Mouse (Mus musculus): Measurements from ENCODE around the gene Rnf183. TPM values are rescaled to one million over a fixed set of nuclear protein-coding genes. Genes with fewer than 3 reads are reported as not detected.

The Rnf183 gene
- total and polyA plus RNA-seq, 3 experiments, result 0.15 to 0.25 TPM; not detected in 1

DNA sequence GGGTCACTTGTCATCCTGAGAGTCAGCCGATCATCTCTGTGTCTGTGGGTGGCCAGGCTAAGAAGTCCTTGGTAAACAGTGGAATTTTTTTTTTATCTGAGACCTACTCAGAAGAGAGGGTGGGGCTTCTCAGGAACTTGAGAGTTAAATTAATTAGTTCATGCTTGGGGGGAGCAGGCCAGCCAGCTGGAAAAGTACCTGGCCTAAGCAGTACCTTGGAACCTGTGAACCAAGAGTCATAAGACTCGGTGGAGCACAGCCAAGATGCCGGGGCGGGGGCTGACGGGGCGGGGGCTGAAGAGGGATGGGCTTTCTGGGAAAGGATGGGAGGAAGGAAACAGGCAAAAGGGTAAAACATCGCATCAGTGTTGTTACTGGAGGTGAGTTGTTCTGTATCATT is 2.8 kb upstream of the Rnf183 start:
- no peaks in the 10 kb centered on the region for H3K27me3 ChIP-seq (ENCODE audit: control insufficient read depth in 1 of 2, insufficient read depth in 2 of 2, low read length in 2 of 2)
- H3K79me2 ChIP-seq (ENCODE audit: control insufficient read depth, insufficient read depth, low read length, poor library complexity), result no peaks in the 10 kb centered on the region
- H3K27ac ChIP-seq (ENCODE audit: control insufficient read depth, low read depth, low read length), result no peak overlapping the region
- no peak for TF ChIP-seq ETS1 (IDR thresholded peaks at IDR 0.05; ENCODE audit: low read depth, low read length)
- no peak for TF ChIP-seq NRF1 (IDR thresholded peaks at IDR 0.05; ENCODE audit: insufficient read depth, low read depth, low read length, poor library complexity, severe bottlenecking)
- no peak for TF ChIP-seq RCOR1 (IDR thresholded peaks at IDR 0.05; ENCODE audit: low read depth, low read length)
- TF ChIP-seq SMC3 (IDR thresholded peaks at IDR 0.05; ENCODE audit: low read depth, low read length), result no peak
- TF ChIP-seq ZC3H11A (IDR thresholded peaks at IDR 0.05; ENCODE audit: low read depth, low read length), result no peak
- TF ChIP-seq HCFC1 (IDR thresholded peaks at IDR 0.05; ENCODE audit: low read depth, low read length), result no peak
- TF ChIP-seq MEF2A (IDR thresholded peaks at IDR 0.05; ENCODE audit: extremely low read depth, insufficient replicate concordance, low read depth, low read length, poor library complexity, severe bottlenecking), result no peak
- H3K9me3 ChIP-seq (replicated peaks; ENCODE audit: insufficient read depth, low read length), result no peaks in the 10 kb centered on the region
- no peak overlapping the region for H3K9ac ChIP-seq (ENCODE audit: control insufficient read depth, low read depth, low read length, poor library complexity, severe bottlenecking)
- 0 out of 4 replicates have a peak, but pooled peaks cover 0 to 3% of the 10 kb centered on the region in 2 experiments for H3K4me1 ChIP-seq (ENCODE audit: control insufficient read depth in 1 of 2, insufficient read depth in 2 of 2, low read length in 2 of 2)
- DNase-seq (ENCODE audit: low read depth, low spot score), result no peak
- H3K36me3 ChIP-seq (ENCODE audit: control insufficient read depth in 1 of 2, insufficient read depth in 2 of 2, low read length in 2 of 2), result no peaks in the 10 kb centered on the region
- H3K4me3 ChIP-seq (ENCODE audit: control insufficient read depth in 1 of 2, insufficient read depth in 1 of 2, low read depth in 2 of 2, low read length in 2 of 2), result no peak overlapping the region

DNA sequence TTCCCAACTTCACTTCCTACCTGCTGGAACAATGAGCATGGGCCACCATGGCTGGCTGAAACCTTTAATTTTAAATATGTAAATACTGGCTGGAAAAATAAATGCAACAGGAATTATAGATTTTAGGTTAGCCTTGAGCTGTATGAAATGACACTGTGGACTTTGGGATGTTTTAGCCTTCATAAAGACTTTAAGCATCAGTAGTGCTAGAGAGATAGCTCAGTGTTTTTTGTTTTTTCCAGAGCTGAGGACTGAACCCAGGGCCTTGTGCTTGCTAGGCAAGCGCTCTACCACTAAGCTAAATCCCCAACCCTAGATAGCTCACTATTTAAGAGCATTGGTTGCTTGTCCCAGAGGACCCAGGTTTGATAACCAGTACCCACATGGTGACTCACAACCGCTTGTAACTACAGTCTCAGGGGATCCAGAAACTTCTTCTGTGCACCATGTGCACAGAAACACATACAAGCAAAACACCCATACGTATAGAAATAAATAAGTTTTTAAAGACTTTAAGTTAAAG is 2.3 kb upstream of the Rnf183 start:
- Histone ChIP-seq H3K4me1 (ENCODE audit: control insufficient read depth in 1 of 2, insufficient read depth in 2 of 2, low read length in 2 of 2) (0 out of 4 replicates have a peak, but pooled peaks cover 0 to 3% of the 10 kb centered on the region in 2 experiments), H3K36me3 (ENCODE audit: control insufficient read depth in 1 of 2, insufficient read depth in 2 of 2, low read length in 2 of 2) (no peaks in the 10 kb centered on the region), H3K4me3 (ENCODE audit: control insufficient read depth in 1 of 2, insufficient read depth in 1 of 2, low read depth in 2 of 2, low read length in 2 of 2) (no peak overlapping the region), H3K9ac (ENCODE audit: control insufficient read depth, low read depth, low read length, poor library complexity, severe bottlenecking) (no peak overlapping the region), H3K27ac (ENCODE audit: control insufficient read depth, low read depth, low read length) (no peak overlapping the region), H3K27me3 (ENCODE audit: control insufficient read depth in 1 of 2, insufficient read depth in 2 of 2, low read length in 2 of 2) (no peaks in the 10 kb centered on the region), H3K79me2 (ENCODE audit: control insufficient read depth, insufficient read depth, low read length, poor library complexity) (no peaks in the 10 kb centered on the region), H3K9me3 (replicated peaks; ENCODE audit: insufficient read depth, low read length) (no peaks in the 10 kb centered on the region)
- no peak for DNase-seq (ENCODE audit: low read depth, low spot score)
- TF ChIP-seq USF1 (IDR thresholded peaks at IDR 0.05; ENCODE audit: low read depth, low read length) (no peak), TBP (IDR thresholded peaks at IDR 0.05; ENCODE audit: low read depth, low read length) (peak; percentile 87), CHD2 (IDR thresholded peaks at IDR 0.05; ENCODE audit: low read length) (no peak), MEF2A (IDR thresholded peaks at IDR 0.05; ENCODE audit: extremely low read depth, insufficient replicate concordance, low read depth, low read length, poor library complexity, severe bottlenecking) (no peak)

DNA sequence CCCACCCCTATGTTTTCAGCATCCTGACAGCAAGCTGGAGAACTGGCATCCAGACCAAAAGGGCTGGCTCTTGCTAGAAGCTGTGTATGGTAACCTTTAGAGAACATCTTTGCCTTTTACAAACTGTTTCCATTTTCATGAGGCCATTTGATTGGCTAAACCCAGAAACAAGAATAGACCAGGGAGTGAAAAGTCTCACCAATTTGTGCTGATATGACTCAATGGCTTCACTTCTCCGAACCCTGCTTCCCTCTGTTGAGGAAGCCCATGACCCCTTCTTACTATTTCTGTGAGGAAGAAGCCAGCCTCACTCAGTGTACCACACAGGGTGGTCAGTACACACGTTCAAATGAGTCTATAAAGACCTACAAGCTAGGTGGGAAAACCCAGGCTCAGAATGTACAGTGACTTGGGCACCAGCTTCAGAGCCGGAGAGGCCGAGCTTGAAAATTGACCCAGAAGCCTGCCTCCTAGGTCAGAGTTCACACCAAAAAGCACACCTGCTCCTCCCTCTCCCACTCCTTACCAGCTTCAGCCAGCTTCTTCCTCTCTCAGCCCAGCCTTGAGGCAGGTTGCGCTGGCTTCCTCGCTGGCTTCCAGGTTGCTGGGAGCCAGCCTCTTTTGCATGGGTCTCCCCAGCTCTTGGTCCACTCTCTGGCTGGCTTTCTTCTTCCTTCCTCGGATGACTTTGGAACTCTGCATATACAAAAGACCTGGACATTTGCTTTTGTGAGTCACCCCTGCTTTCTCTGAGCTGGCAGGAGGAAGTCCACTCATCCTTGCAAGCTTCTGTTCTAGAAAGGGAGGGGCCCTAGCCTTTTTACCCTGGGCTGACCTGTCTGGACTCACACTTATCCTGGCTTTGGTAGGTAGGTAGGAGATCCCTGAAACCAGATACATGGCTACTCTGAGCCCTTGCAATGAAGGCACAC is 847 bp downstream of the Rnf183 start:
- no peak for DNase-seq (ENCODE audit: low read depth, low spot score)
- H3K4me1 ChIP-seq (ENCODE audit: control insufficient read depth in 1 of 2, insufficient read depth in 2 of 2, low read length in 2 of 2), result peaks cover 2 to 16% of the 10 kb centered on the region in 2 experiments; a peak in 2 of 4 replicates
- TF ChIP-seq CTCF (IDR thresholded peaks at IDR 0.05 in 2 of 3, conservative IDR thresholded peaks at IDR 0.05 in 1 of 3; ENCODE audit: control insufficient read depth in 1 of 3, insufficient read depth in 1 of 3, low read depth in 2 of 3, low read length in 3 of 3, poor library complexity in 1 of 3, severe bottlenecking in 1 of 3), result no peak
- TF ChIP-seq GATA1 (IDR thresholded peaks at IDR 0.05; ENCODE audit: low read depth, low read length), result no peak
- no peak overlapping the region for H3K27ac ChIP-seq (ENCODE audit: control insufficient read depth, low read depth, low read length)
- H3K27me3 ChIP-seq (ENCODE audit: control insufficient read depth in 1 of 2, insufficient read depth in 2 of 2, low read length in 2 of 2), result no peaks in the 10 kb centered on the region
- H3K4me3 ChIP-seq (ENCODE audit: control insufficient read depth in 1 of 2, insufficient read depth in 1 of 2, low read depth in 2 of 2, low read length in 2 of 2), result no peak overlapping the region
- H3K9ac ChIP-seq (ENCODE audit: control insufficient read depth, low read depth, low read length, poor library complexity, severe bottlenecking), result no peak overlapping the region
- H3K36me3 ChIP-seq (ENCODE audit: control insufficient read depth in 1 of 2, insufficient read depth in 2 of 2, low read length in 2 of 2), result peaks cover 0 to 15% of the 10 kb centered on the region in 2 experiments; a peak in 2 of 4 replicates
- no peaks in the 10 kb centered on the region for H3K79me2 ChIP-seq (ENCODE audit: control insufficient read depth, insufficient read depth, low read length, poor library complexity)
- no peaks in the 10 kb centered on the region for H3K9me3 ChIP-seq (replicated peaks; ENCODE audit: insufficient read depth, low read length)
